Mouse (Mus musculus) megakaryocyte-erythroid progenitor cell, adult 5-6 weeks (primary cell): Measurements from ENCODE around the gene Spats2l. TPM values are rescaled to one million over a fixed set of nuclear protein-coding genes. Genes with fewer than 3 reads are reported as not detected.

Source experiments
- ATAC-seq: replicated peaks from 2 replicates; pipeline ENCODE4 v1.8.0; 2016; ENCODE audit warnings: mild to moderate bottlenecking, inconsistent platforms; ENCODE audit not compliant: severe bottlenecking, poor library complexity, low FRiP score, low TSS enrichment
- total RNA-seq, 2 experiments: library from RNA; stranded (forward) in 1 of 2; stranded (reverse) in 1 of 2; fragments of 200-1000, 215-1000 nt in 1 of 2; fragments of >200 nt in 1 of 2; fragmentation: Nextera tagmentation in 1 of 2; gene quantifications; 2 replicates each; pipeline ENCODE4 v1.2.3; 2014 to 2017

The Spats2l gene
- not detected in 2 replicates for total RNA-seq (2014; fragmentation: Nextera tagmentation)
- not detected in 2 replicates for total RNA-seq (2017)

GRCm38 (mm10) chr1:57774001-57774667 is at the start of gene Spats2l:
Gene Spats2l, plus strand, starts transcription at chr1:57774162.
- ATAC-seq, result no peak

GRCm38 (mm10) chr1:57725268-57725667 is 48.7 kb upstream of the Spats2l start:
- ATAC-seq, result no peak

GRCm38 (mm10) chr1:57735877-57736276 is 38.1 kb upstream of the Spats2l start:
- ATAC-seq, result no peak

- no peak for ATAC-seq
These were observed 32.2 kb upstream of the Spats2l start for GRCm38 (mm10) chr1:57741740-57742139.

- no peak for ATAC-seq
These were observed 31.7 kb upstream of the Spats2l start for GRCm38 (mm10) chr1:57742266-57742665.

- ATAC-seq, result no peak
These were observed 22.2 kb upstream of the Spats2l start for GRCm38 (mm10) chr1:57751781-57752180.

- no peak for ATAC-seq
These were observed 7.6 kb upstream of the Spats2l start for GRCm38 (mm10) chr1:57766396-57766795.

GRCm38 (mm10) chr1:57773326-57773725 is 636 bp upstream of the Spats2l start:
- no peak for ATAC-seq

- ATAC-seq, result no peak
These were observed 920 bp downstream of the Spats2l start for GRCm38 (mm10) chr1:57774668-57775495.

- ATAC-seq, result no peak
These were observed 1.5 kb downstream of the Spats2l start for GRCm38 (mm10) chr1:57775496-57775790.

GRCm38 (mm10) chr1:57776671-57777281 is 2.8 kb downstream of the Spats2l start:
- ATAC-seq, result no peak

- ATAC-seq, result no peak
These were observed 10.3 kb downstream of the Spats2l start for GRCm38 (mm10) chr1:57784300-57784699.

GRCm38 (mm10) chr1:57789831-57790230 is 15.9 kb downstream of the Spats2l start:
- ATAC-seq, result no peak

- ATAC-seq, result no peak
These were observed 18.2 kb downstream of the Spats2l start for GRCm38 (mm10) chr1:57792212-57792611.

- ATAC-seq, result no peak
These were observed 21.9 kb downstream of the Spats2l start for GRCm38 (mm10) chr1:57795838-57796237.

GRCm38 (mm10) chr1:57799398-57799797 is 25.4 kb downstream of the Spats2l start:
- ATAC-seq, result no peak

- no peak for ATAC-seq
These were observed 26.9 kb downstream of the Spats2l start for GRCm38 (mm10) chr1:57800846-57801245.

- no peak for ATAC-seq
These were observed 32.2 kb downstream of the Spats2l start for GRCm38 (mm10) chr1:57806126-57806525.

- no peak for ATAC-seq
These were observed 33.9 kb downstream of the Spats2l start for GRCm38 (mm10) chr1:57807882-57808281.

GRCm38 (mm10) chr1:57810221-57810620 is 36.3 kb downstream of the Spats2l start:
- no peak for ATAC-seq

- no peak for ATAC-seq
These were observed 43.1 kb downstream of the Spats2l start for GRCm38 (mm10) chr1:57817103-57817502.
